ENCODE assay signal across 16 mouse cellular contexts in genomic region chr13:14424836-14425235, GRCm38 (mm10).
"Had no signal": no experiment of that assay in that cellular context is flagged by ENCODE, and none has a peak within 500 bp of the region (broad histone marks: within the 10 kb centered on the region; RNA-seq: fewer than 3 reads in every experiment).

No protein-coding gene starts in this region.

- H3K4me1 ChIP-seq: limb, embryonic 15.5 days; liver, embryonic 12.5 days; midbrain, embryonic 10.5 days; neural tube, embryonic 12.5 days had no signal

- H3K27me3 ChIP-seq: limb, embryonic 15.5 days; liver, embryonic 12.5 days; neural tube, embryonic 12.5 days had no signal

- H3K4me2 ChIP-seq: limb, embryonic 15.5 days; liver, embryonic 12.5 days; lung, embryonic 14.5 days; neural tube, embryonic 12.5 days had no signal

- H3K9ac ChIP-seq: limb, embryonic 15.5 days; liver, embryonic 12.5 days; lung, embryonic 14.5 days; neural tube, embryonic 12.5 days had no signal

- DNase-seq: kidney, adult 11 months; kidney, postnatal 10 days; kidney, postnatal 4 days; lung, embryonic 14.5 days; lung, postnatal 10 days; lung, postnatal 4 days; midbrain, embryonic 14.5 days; thymus, adult 18-20 months; thymus, postnatal 14 days had no signal

- ATAC-seq: liver, embryonic 12.5 days had no signal

- H3K36me3 ChIP-seq: limb, embryonic 15.5 days; liver, embryonic 12.5 days; midbrain, embryonic 10.5 days; neural tube, embryonic 12.5 days had no signal

- H3K4me3 ChIP-seq: layer of hippocampus, adult 2 months; limb, embryonic 15.5 days; liver, embryonic 12.5 days; midbrain, embryonic 10.5 days; myocyte; neural tube, embryonic 12.5 days had no signal

- H3K27ac ChIP-seq: layer of hippocampus, adult 2 months; limb, embryonic 15.5 days; liver, embryonic 12.5 days; midbrain, embryonic 10.5 days; neural tube, embryonic 12.5 days; stomach, postnatal 0 days had no signal

- H3K9me3 ChIP-seq: limb, embryonic 15.5 days; liver, embryonic 12.5 days; midbrain, embryonic 10.5 days; neural tube, embryonic 12.5 days had no signal
